Mouse (Mus musculus): ENCODE data around the gene Ptrh1. TPM values are rescaled to one million over a fixed set of nuclear protein-coding genes. Genes with fewer than 3 reads are reported as not detected.

The Ptrh1 gene
- polyA plus RNA-seq, 2 experiments: 5.1 to 11.3 TPM

GRCm38 (mm10) chr2:32737008-32737407, 38.6 kb upstream of the Ptrh1 start:
- no peak overlapping the region for H3K4me3 ChIP-seq (replicated peaks; ENCODE audit: low read length)
- H3K9me3 ChIP-seq (ENCODE audit: control insufficient read depth, low read length): no peaks in the 10 kb centered on the region
- no peak overlapping the region for H3K4me2 ChIP-seq (replicated peaks; ENCODE audit: low read depth, low read length, severe bottlenecking)
- no peak overlapping the region for H3K9ac ChIP-seq (ENCODE audit: low read depth, low read length, severe bottlenecking)
- no peak for DNase-seq (ENCODE audit: low spot score)
- ATAC-seq (ENCODE audit: low FRiP score, low read depth): no peak
- 62% methylated on average over 6 of the region's 6 CpGs for WGBS
- no peaks in the 10 kb centered on the region for H3K36me3 ChIP-seq (ENCODE audit: control insufficient read depth, insufficient read depth, low read length)
- TF ChIP-seq POLR2A (IDR thresholded peaks at IDR 0.05; ENCODE audit: borderline replicate concordance, extremely low read depth, insufficient read depth, insufficient read length): no peak
- peaks cover 17% of the 10 kb centered on the region for H3K4me1 ChIP-seq (ENCODE audit: control insufficient read depth, insufficient read depth, low read length)
- no peak overlapping the region for H3K27ac ChIP-seq (replicated peaks; ENCODE audit: low read depth, low read length)
- peaks cover 8% of the 10 kb centered on the region for H3K27me3 ChIP-seq (ENCODE audit: control insufficient read depth, insufficient read depth, low read length)

GRCm38 (mm10) chr2:32739311-32739710, 36.3 kb upstream of the Ptrh1 start:
- 69% methylated on average over 4 of the region's 4 CpGs for WGBS
- no peaks in the 10 kb centered on the region for H3K9me3 ChIP-seq (ENCODE audit: control insufficient read depth, low read length)
- no peaks in the 10 kb centered on the region for H3K36me3 ChIP-seq (ENCODE audit: control insufficient read depth, insufficient read depth, low read length)
- ATAC-seq (ENCODE audit: low FRiP score, low read depth): no peak
- DNase-seq (ENCODE audit: low spot score): no peak
- H3K4me2 ChIP-seq (replicated peaks; ENCODE audit: low read depth, low read length, severe bottlenecking): no peak overlapping the region
- peaks cover 17% of the 10 kb centered on the region for H3K4me1 ChIP-seq (ENCODE audit: control insufficient read depth, insufficient read depth, low read length)
- H3K4me3 ChIP-seq (replicated peaks; ENCODE audit: low read length): no peak overlapping the region
- no peak overlapping the region for H3K27ac ChIP-seq (replicated peaks; ENCODE audit: low read depth, low read length)
- peaks cover 12% of the 10 kb centered on the region for H3K27me3 ChIP-seq (ENCODE audit: control insufficient read depth, insufficient read depth, low read length)
- no peak overlapping the region for H3K9ac ChIP-seq (ENCODE audit: low read depth, low read length, severe bottlenecking)
- no peak for TF ChIP-seq POLR2A (IDR thresholded peaks at IDR 0.05; ENCODE audit: borderline replicate concordance, extremely low read depth, insufficient read depth, insufficient read length)

- Histone ChIP-seq H3K27me3 (ENCODE audit: control insufficient read depth, insufficient read depth, low read length) (peaks cover 12% of the 10 kb centered on the region), H3K4me3 (replicated peaks; ENCODE audit: low read length) (peak within 1 kb of the TSS; percentile 46), H3K4me2 (replicated peaks; ENCODE audit: low read depth, low read length, severe bottlenecking) (peak within 1 kb of the TSS; percentile 94), H3K27ac (replicated peaks; ENCODE audit: low read depth, low read length) (no peak within 1 kb of the TSS), H3K9me3 (ENCODE audit: control insufficient read depth, low read length) (no peaks in the 10 kb centered on the region), H3K36me3 (ENCODE audit: control insufficient read depth, insufficient read depth, low read length) (peaks cover 10% of the 10 kb centered on the region; the same call in 1 of the 2 replicates), H3K9ac (ENCODE audit: low read depth, low read length, severe bottlenecking) (peak within 1 kb of the TSS; percentile 52), H3K4me1 (ENCODE audit: control insufficient read depth, insufficient read depth, low read length) (peaks cover 12% of the 10 kb centered on the region)
- no peak for TF ChIP-seq POLR2A (IDR thresholded peaks at IDR 0.05; ENCODE audit: borderline replicate concordance, extremely low read depth, insufficient read depth, insufficient read length)
- 9% methylated on average over 11 of the region's 11 CpGs for whole genome bisulfite sequencing
- no peak for DNase-seq (ENCODE audit: low spot score)
- no peak for ATAC-seq (ENCODE audit: low FRiP score, low read depth)
Observed at GRCm38 (mm10) chr2:32740916-32741272, 34.7 kb upstream of the Ptrh1 start, which contains the start of gene 6330409D20Rik. Gene 6330409D20Rik, minus strand, starts transcription at chr2:32741016.

- Histone ChIP-seq H3K27ac (replicated peaks; ENCODE audit: low read depth, low read length) (no peak overlapping the region), H3K4me2 (replicated peaks; ENCODE audit: low read depth, low read length, severe bottlenecking) (peak overlapping the region; percentile 94), H3K4me1 (ENCODE audit: control insufficient read depth, insufficient read depth, low read length) (peaks cover 12% of the 10 kb centered on the region), H3K36me3 (ENCODE audit: control insufficient read depth, insufficient read depth, low read length) (peaks cover 12% of the 10 kb centered on the region; the same call in 1 of the 2 replicates), H3K9me3 (ENCODE audit: control insufficient read depth, low read length) (no peaks in the 10 kb centered on the region), H3K4me3 (replicated peaks; ENCODE audit: low read length) (peak overlapping the region; percentile 46), H3K9ac (ENCODE audit: low read depth, low read length, severe bottlenecking) (peak overlapping the region; percentile 52), H3K27me3 (ENCODE audit: control insufficient read depth, insufficient read depth, low read length) (peaks cover 12% of the 10 kb centered on the region)
- 4% methylated on average over 35 of the region's 58 CpGs for WGBS
- TF ChIP-seq POLR2A (IDR thresholded peaks at IDR 0.05; ENCODE audit: borderline replicate concordance, extremely low read depth, insufficient read depth, insufficient read length): no peak
- ATAC-seq (ENCODE audit: low FRiP score, low read depth): peak; percentile 68; the same call in 1 of the 2 replicates
- peak; percentile 51 for DNase-seq (ENCODE audit: low spot score)
Observed at GRCm38 (mm10) chr2:32741273-32742172, 34.1 kb upstream of the Ptrh1 start.

- peaks cover 12% of the 10 kb centered on the region for H3K4me1 ChIP-seq (ENCODE audit: control insufficient read depth, insufficient read depth, low read length)
- WGBS: 3% methylated on average over 15 of the region's 18 CpGs
- no peak overlapping the region for H3K27ac ChIP-seq (replicated peaks; ENCODE audit: low read depth, low read length)
- ATAC-seq (ENCODE audit: low FRiP score, low read depth): peak; percentile 62
- H3K36me3 ChIP-seq (ENCODE audit: control insufficient read depth, insufficient read depth, low read length): peaks cover 17% of the 10 kb centered on the region; the same call in 1 of the 2 replicates
- no peaks in the 10 kb centered on the region for H3K9me3 ChIP-seq (ENCODE audit: control insufficient read depth, low read length)
- H3K27me3 ChIP-seq (ENCODE audit: control insufficient read depth, insufficient read depth, low read length): peaks cover 12% of the 10 kb centered on the region
- peak overlapping the region; percentile 94 for H3K4me2 ChIP-seq (replicated peaks; ENCODE audit: low read depth, low read length, severe bottlenecking)
- no peak for DNase-seq (ENCODE audit: low spot score)
- peak overlapping the region; percentile 52; the same call in 1 of the 2 replicates for H3K9ac ChIP-seq (ENCODE audit: low read depth, low read length, severe bottlenecking)
- H3K4me3 ChIP-seq (replicated peaks; ENCODE audit: low read length): peak overlapping the region; percentile 46
- TF ChIP-seq POLR2A (IDR thresholded peaks at IDR 0.05; ENCODE audit: borderline replicate concordance, extremely low read depth, insufficient read depth, insufficient read length): no peak
Observed at GRCm38 (mm10) chr2:32742173-32742531, 33.4 kb upstream of the Ptrh1 start.
